Mouse (Mus musculus): Measurements from ENCODE around the gene Gm49661. TPM values are rescaled to one million over a fixed set of nuclear protein-coding genes. Genes with fewer than 3 reads are reported as not detected.

Gene Gm49661
- polyA plus RNA-seq (2017; shearing (Covaris generic)), result not detected

GRCm38 (mm10) chr8:84969241-84970134, at the start of gene Gm49661, which contains the start of the genes Prdx2 and Rnaseh2a:
Gene Gm49661, minus strand, starts transcription at chr8:84969433.
Gene Prdx2, plus strand, starts transcription at chr8:84969587.
Gene Rnaseh2a, minus strand, starts transcription at chr8:84969767.

DNA sequence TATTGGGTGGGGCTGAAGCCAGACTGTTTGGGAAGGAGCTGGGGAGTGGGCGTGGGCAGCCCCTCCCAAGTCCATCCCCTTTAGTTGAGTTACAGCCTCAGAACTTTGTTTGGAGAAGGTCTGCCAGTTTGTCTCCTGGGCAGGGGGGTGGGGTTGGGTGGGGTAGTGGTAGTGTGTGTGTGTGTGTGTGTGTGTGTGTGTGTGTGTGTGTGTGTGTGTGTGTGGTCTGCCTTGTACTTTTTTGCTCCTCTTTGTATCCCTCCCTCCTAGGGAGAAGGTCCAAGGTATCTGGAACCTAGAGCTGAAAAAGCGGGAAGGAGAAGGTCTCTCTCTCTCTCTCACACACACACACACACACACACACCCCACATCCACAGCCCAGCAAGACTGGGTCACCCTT, 45.2 kb upstream of the Gm49661 start, which contains the start of gene Best2:
Best2 (minus strand) TSS at position 101 of the 400 bp plus-strand sequence.

DNA sequence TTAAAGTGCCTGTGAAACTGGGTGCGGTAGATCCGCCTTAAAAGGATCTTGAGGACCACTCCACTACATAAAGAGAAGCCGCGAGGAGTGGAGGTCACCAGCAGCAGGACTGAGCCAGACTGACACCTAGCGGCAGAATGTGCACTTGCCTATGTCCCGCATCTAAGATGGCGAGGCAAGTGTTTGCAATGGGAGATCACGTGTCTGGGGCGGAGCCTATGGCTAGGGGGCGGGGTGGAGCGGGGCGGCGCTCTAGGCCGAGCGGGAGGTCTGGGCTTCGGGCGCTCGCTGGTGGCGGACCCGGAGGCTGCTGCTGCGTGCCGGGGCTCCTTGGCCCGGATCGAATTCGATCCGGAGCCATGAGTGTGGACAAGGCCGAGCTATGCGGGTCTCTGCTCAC, 21.1 kb upstream of the Gm49661 start, which contains the start of gene Hook2:
Hook2 (plus strand) TSS at position 255 of the 400 bp plus-strand sequence.

DNA sequence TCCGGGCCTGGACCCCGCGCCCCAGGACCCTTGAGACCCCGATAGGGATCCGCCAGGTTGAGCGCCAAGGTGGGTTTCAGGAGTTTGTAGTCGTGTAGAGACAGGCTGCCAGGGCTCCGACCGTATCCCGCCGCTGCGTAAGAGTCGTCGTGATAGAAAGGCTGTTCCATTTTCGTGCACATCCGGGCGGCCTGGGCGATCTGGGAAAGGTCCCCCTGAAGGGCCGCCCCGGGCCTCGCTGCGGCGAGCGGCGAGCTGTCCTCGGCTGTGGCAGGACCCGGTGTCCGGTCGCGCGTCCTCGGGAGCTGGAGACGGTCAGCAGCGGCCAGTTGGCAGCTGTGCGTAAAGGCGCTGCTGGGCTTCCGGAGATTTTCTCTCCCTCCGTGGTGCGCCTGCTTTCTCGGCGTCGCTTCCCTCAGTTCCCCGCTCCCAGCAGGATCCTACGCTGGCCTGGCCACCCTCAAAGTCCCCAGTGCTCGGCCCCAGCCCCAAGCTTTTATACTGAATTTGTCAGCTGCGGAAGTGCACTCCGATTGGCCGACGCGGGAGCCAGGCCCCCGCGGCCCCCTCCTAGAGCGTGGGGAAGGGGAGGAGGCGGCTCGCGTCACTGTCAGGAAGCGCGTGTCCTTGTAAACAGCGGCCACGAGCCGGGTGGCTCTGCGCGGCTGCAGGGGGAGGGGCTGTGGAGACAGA, 9.2 kb upstream of the Gm49661 start, which contains the start of gene Junb:
Junb (minus strand) TSS at position 471 of the 693 bp plus-strand sequence.

GRCm38 (mm10) chr8:84946528-84947240, 22.5 kb downstream of the Gm49661 start, which contains the start of gene Rtbdn:
Gene Rtbdn, plus strand, starts transcription at chr8:84946991.

GRCm38 (mm10) chr8:84936962-84937546, 32.2 kb downstream of the Gm49661 start, which contains the start of gene Mast1:
Gene Mast1, minus strand, starts transcription at chr8:84937359.

Other genes starting within 250 kb of the Gm49661 start
- gene G430095P16Rik, start 246.4 kb downstream of the Gm49661 start, polyA plus RNA-seq (2017; shearing (Covaris generic)), result 28.5 TPM
- gene Nfix, start 169.1 kb downstream of the Gm49661 start, polyA plus RNA-seq (2017; shearing (Covaris generic)), result 12.6 TPM
- gene Dand5, start 146.6 kb downstream of the Gm49661 start, polyA plus RNA-seq (2017; shearing (Covaris generic)), result 6.6 TPM
- 33.5 TPM for gene Gadd45gip1, start 137.9 kb downstream of the Gm49661 start, polyA plus RNA-seq (2017; shearing (Covaris generic))
- 212 TPM for gene Rad23a, start 128.8 kb downstream of the Gm49661 start, polyA plus RNA-seq (2017; shearing (Covaris generic))
- 491 TPM for gene Calr, start 122.5 kb downstream of the Gm49661 start, polyA plus RNA-seq (2017; shearing (Covaris generic))
- gene Farsa, start 112.4 kb downstream of the Gm49661 start, polyA plus RNA-seq (2017; shearing (Covaris generic)), result 102 TPM
- 4.5 TPM for gene Syce2, start 97.3 kb downstream of the Gm49661 start, polyA plus RNA-seq (2017; shearing (Covaris generic))
- 39.3 TPM for gene Gcdh, start 75.5 kb downstream of the Gm49661 start, polyA plus RNA-seq (2017; shearing (Covaris generic))
- gene Klf1, start 67.5 kb downstream of the Gm49661 start, polyA plus RNA-seq (2017; shearing (Covaris generic)), result 0.16 TPM
- 14.6 TPM for gene Dnase2a, start 60.9 kb downstream of the Gm49661 start, polyA plus RNA-seq (2017; shearing (Covaris generic))
- 1.2 TPM for gene Mast1, start 32.1 kb downstream of the Gm49661 start, polyA plus RNA-seq (2017; shearing (Covaris generic))
- gene Rtbdn, start 22.4 kb downstream of the Gm49661 start, polyA plus RNA-seq (2017; shearing (Covaris generic)), result 0.19 TPM
- 181 TPM for gene Prdx2, start 154 bp upstream of the Gm49661 start, polyA plus RNA-seq (2017; shearing (Covaris generic))
- 99.4 TPM for gene Rnaseh2a, start 334 bp upstream of the Gm49661 start, polyA plus RNA-seq (2017; shearing (Covaris generic))
- 673 TPM for gene Junb, start 9.3 kb upstream of the Gm49661 start, polyA plus RNA-seq (2017; shearing (Covaris generic))
- gene Hook2, start 21.2 kb upstream of the Gm49661 start, polyA plus RNA-seq (2017; shearing (Covaris generic)), result 10.7 TPM
- gene Best2, start 45.1 kb upstream of the Gm49661 start, polyA plus RNA-seq (2017; shearing (Covaris generic)), result not detected
- gene Asna1, start 55.8 kb upstream of the Gm49661 start, polyA plus RNA-seq (2017; shearing (Covaris generic)), result 52.2 TPM
- gene Trir, start 57.4 kb upstream of the Gm49661 start, polyA plus RNA-seq (2017; shearing (Covaris generic)), result 206 TPM
- gene Tnpo2, start 67.5 kb upstream of the Gm49661 start, polyA plus RNA-seq (2017; shearing (Covaris generic)), result 34.3 TPM
- gene Fbxw9, start 90.6 kb upstream of the Gm49661 start, polyA plus RNA-seq (2017; shearing (Covaris generic)), result 6.5 TPM
- gene Gm5741, start 98.5 kb upstream of the Gm49661 start, polyA plus RNA-seq (2017; shearing (Covaris generic)), result 0.81 TPM
- 92.5 TPM for gene Dhps, start 102.3 kb upstream of the Gm49661 start, polyA plus RNA-seq (2017; shearing (Covaris generic))
- gene Wdr83os, start 111.3 kb upstream of the Gm49661 start, polyA plus RNA-seq (2017; shearing (Covaris generic)), result 173 TPM
- gene Wdr83, start 111.9 kb upstream of the Gm49661 start, polyA plus RNA-seq (2017; shearing (Covaris generic)), result 42.2 TPM
- gene Man2b1, start 113.8 kb upstream of the Gm49661 start, polyA plus RNA-seq (2017; shearing (Covaris generic)), result 124 TPM
- not detected for gene Zfp791, start 153.7 kb upstream of the Gm49661 start, polyA plus RNA-seq (2017; shearing (Covaris generic))
- gene Cks1brt, start 182.5 kb upstream of the Gm49661 start, polyA plus RNA-seq (2017; shearing (Covaris generic)), result 0.13 TPM